Mouse (Mus musculus): Measurements from ENCODE around the gene Galnt6.
A peak's percentile ranks its signal among the peaks of the same experiment; 100 is the strongest.

Gene Galnt6

GRCm38 (mm10) chr15:100685255-100685654 lies 43.9 kb downstream of the Galnt6 start:
- no peak for DNase-seq (ENCODE audit: inconsistent ontology term)

GRCm38 (mm10) chr15:100684450-100684849 lies 44.7 kb downstream of the Galnt6 start:
- DNase-seq (ENCODE audit: inconsistent ontology term): no peak

- DNase-seq (ENCODE audit: inconsistent ontology term): peak; percentile 58
These were observed 46.1 kb downstream of the Galnt6 start for GRCm38 (mm10) chr15:100683041-100683440.

- DNase-seq (ENCODE audit: inconsistent ontology term): no peak
These were observed 47.4 kb downstream of the Galnt6 start for GRCm38 (mm10) chr15:100681770-100682169.

GRCm38 (mm10) chr15:100680381-100680780 lies 48.8 kb downstream of the Galnt6 start:
- DNase-seq (ENCODE audit: inconsistent ontology term): no peak

- no peak for DNase-seq (ENCODE audit: inconsistent ontology term)
These were observed 50.2 kb downstream of the Galnt6 start for GRCm38 (mm10) chr15:100679005-100679404.

- DNase-seq (ENCODE audit: inconsistent ontology term): peak; percentile 32
These were observed 50.6 kb downstream of the Galnt6 start for GRCm38 (mm10) chr15:100678581-100678980.

GRCm38 (mm10) chr15:100677675-100678074 lies 51.5 kb downstream of the Galnt6 start:
- no peak for DNase-seq (ENCODE audit: inconsistent ontology term)

- no peak for DNase-seq (ENCODE audit: inconsistent ontology term)
These were observed 52.7 kb downstream of the Galnt6 start for GRCm38 (mm10) chr15:100676521-100676920.

GRCm38 (mm10) chr15:100675486-100675885 lies 53.7 kb downstream of the Galnt6 start:
- DNase-seq (ENCODE audit: inconsistent ontology term): no peak

- DNase-seq (ENCODE audit: inconsistent ontology term): no peak
These were observed 54.6 kb downstream of the Galnt6 start for GRCm38 (mm10) chr15:100674566-100674965.

- DNase-seq (ENCODE audit: inconsistent ontology term): no peak
These were observed 55.4 kb downstream of the Galnt6 start for GRCm38 (mm10) chr15:100673585-100674391.

- DNase-seq (ENCODE audit: inconsistent ontology term): peak; percentile 14
These were observed 58.3 kb downstream of the Galnt6 start for GRCm38 (mm10) chr15:100670833-100671232.

- DNase-seq (ENCODE audit: inconsistent ontology term): no peak
These were observed 59.2 kb downstream of the Galnt6 start for GRCm38 (mm10) chr15:100670004-100670403.

- DNase-seq (ENCODE audit: inconsistent ontology term): no peak
These were observed 59.8 kb downstream of the Galnt6 start, which contains the start of gene Bin2 for GRCm38 (mm10) chr15:100669337-100669736. Bin2 (minus strand) TSS chr15:100669553.

- no peak for DNase-seq (ENCODE audit: inconsistent ontology term)
These were observed 61.2 kb downstream of the Galnt6 start for GRCm38 (mm10) chr15:100667871-100668545.

- no peak for DNase-seq (ENCODE audit: inconsistent ontology term)
These were observed 61.8 kb downstream of the Galnt6 start for GRCm38 (mm10) chr15:100667420-100667819.

- DNase-seq (ENCODE audit: inconsistent ontology term): no peak
These were observed 62.3 kb downstream of the Galnt6 start for GRCm38 (mm10) chr15:100666851-100667250.

GRCm38 (mm10) chr15:100666219-100666696 lies 62.9 kb downstream of the Galnt6 start:
- no peak for DNase-seq (ENCODE audit: inconsistent ontology term)

- DNase-seq (ENCODE audit: inconsistent ontology term): no peak
These were observed 63.6 kb downstream of the Galnt6 start for GRCm38 (mm10) chr15:100665411-100666218.

GRCm38 (mm10) chr15:100664813-100665274 lies 64.3 kb downstream of the Galnt6 start:
- DNase-seq (ENCODE audit: inconsistent ontology term): no peak

- no peak for DNase-seq (ENCODE audit: inconsistent ontology term)
These were observed 68.4 kb downstream of the Galnt6 start for GRCm38 (mm10) chr15:100660805-100661204.
